Mouse (Mus musculus): ENCODE data around the gene Cnot2.

Cnot2 gene

DNA sequence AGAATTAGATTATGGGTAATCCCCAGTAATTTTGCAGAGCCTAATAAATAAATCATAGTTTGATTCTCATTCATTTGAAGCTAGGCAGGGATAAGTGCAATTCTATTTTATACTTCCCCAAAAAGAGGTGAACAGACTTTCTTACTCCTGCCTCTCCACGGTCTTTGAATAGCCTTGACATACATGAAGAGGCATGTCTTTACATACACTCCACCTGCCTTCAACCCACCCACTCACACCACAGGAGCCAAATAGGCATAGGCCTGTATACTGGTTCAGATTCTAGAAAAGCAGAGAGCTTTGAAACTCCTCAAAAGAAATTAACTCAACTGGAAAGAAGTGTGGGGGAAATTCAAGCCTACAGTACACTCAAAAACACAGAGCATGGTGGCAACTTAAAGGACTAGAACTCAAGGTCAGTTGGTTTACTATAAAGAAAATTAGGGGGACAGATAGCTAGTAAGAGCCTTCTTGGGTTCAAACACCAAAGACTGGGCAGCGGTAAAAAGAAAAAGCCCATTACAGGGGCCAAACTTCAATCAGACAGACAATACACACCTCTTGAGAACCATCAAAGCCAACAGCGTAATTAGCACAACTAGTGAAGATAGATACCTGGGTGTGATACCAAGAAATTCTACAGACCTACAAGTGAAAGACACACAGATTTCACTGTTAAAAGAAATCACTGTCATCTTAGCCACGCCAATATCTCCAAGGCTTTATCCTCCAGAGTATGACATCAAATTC lies 18.4 kb downstream of the Cnot2 start:
- peak; percentile 26 for DNase-seq (ENCODE audit: low read depth)

DNA sequence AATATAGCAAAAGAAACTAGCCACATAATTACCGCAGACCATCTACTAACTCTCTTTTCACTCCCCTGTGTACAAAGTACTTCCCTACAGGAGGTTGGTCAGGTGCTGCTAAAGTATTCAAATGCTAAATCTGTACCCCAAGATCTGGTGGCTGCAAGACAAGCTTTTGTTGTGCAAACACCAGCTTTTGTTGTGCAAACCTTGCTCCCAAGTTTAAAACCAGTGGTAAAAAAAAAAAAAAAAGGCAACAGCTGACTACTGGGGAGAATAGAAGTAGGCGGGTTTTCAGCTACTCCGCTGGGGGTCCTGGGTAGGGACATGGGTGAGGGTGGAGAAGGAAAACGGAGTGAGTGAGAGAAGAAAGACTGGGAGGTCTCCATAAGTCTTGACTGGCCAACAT lies 19.1 kb downstream of the Cnot2 start:
- no peak for DNase-seq (ENCODE audit: low read depth)

DNA sequence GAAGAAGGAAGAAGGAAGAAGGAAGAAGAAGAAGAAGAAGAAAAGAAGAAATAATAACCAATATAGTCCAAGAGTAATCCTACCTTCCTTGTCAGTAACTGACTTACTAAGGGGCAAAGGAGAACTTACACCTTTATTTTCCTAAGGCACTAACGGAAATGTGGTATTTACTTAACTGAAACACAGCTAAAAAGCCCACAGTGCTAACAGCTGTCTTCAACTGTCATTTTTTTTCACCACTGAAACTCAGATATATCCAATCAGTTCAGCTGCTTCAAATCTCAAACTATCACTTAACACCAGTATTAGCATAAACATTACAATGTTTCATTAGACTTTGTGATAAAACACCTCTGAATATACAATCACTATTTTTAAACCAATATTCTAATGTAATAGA lies 22.1 kb downstream of the Cnot2 start:
- DNase-seq (ENCODE audit: low read depth) = peak; percentile 58

DNA sequence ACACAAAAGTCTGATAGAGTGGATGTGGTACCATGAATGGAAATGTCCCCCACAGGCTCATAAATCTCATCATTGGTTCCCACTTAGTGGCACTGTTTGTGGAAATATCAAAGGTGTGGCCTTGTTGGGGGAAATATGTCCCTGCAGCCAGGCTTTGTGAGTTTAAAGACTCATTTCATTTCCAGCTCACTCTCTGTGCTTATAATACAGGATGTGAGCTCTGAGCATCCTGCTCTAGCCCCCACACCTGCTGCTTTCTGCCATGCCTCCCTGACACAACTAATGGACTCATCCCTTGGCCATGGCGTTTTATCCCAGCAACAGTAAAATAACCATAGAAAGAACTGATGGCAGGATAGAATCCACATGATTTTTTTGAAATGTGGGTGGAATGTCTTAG lies 24.1 kb downstream of the Cnot2 start:
- DNase-seq (ENCODE audit: low read depth) = peak; percentile 39

DNA sequence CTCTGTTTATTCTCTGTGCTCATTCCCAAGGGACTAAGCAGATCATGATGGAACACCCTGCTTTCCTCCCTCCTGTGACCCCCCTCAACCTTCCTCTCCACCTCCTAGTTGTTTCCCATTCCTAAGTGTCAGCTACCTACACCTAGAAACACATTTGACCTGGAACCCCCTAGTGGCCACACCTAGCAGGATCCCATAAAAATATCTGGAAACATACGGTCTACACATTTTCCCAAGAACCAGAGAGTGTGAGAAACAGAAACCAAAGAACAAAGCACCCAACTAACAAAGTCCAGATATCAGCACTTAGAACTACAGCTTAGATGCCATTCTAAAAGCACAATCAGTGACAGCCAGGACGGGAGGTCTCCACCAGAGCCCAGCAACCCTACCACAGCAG lies 26.9 kb downstream of the Cnot2 start:
- peak; percentile 55 for DNase-seq (ENCODE audit: low read depth)

DNA sequence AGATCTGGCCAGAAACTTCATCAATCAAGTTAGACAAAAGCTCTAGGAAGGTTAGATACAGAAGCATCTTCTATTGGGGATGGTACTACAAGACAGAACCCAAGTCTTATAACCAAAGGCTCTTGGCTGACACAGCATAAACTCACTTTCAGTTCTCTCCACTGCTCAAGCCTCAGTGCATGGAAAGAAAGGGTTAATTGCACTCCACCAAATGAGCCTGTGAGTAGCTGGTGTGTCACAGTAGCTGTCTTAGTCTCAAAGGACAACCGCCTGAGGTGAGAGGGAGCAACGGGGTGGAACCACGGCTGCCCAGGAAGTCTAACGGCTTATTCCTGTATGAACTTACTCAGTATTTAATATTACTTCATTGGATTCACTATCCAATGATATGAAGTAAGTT lies 33.4 kb downstream of the Cnot2 start:
- peak; percentile 21 for DNase-seq (ENCODE audit: low read depth)

DNA sequence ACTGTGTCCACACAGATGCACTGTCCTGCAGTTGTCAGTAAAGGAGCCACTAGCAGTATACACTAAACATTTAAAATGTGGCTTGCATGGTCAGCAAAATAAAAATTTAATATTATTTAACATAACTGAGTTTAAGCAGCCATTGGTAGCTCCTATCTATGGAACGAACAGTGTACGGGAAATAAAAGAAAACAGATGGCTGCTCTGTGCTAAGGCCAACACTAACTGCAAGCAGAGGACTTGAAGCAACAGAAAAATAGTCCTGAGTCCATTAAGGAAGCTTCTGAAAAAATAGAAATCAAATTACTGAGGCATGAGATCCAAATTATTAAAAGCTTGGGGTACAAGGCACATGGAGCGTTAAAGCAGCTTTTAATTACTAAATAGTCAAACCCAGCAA lies 35.1 kb downstream of the Cnot2 start:
- DNase-seq (ENCODE audit: low read depth) = no peak

DNA sequence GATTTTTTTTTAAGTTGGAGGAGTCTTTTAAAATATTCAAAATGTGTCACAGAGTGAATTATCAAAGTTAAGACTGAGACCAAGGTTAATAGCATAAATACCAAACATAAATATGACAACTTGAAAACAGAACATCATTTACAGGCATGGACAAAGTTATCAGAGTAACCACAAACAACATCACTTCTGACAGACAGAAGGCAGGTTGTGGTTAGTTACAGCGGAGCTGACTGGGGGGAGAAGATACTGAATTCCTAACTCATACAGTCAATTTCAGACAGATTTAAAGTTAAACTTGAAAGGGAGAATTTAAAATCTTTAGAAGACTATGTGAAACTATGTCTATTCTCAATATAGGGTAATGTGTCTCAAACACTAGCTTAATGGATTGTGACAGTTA lies 38.2 kb downstream of the Cnot2 start:
- DNase-seq (ENCODE audit: low read depth) = no peak

DNA sequence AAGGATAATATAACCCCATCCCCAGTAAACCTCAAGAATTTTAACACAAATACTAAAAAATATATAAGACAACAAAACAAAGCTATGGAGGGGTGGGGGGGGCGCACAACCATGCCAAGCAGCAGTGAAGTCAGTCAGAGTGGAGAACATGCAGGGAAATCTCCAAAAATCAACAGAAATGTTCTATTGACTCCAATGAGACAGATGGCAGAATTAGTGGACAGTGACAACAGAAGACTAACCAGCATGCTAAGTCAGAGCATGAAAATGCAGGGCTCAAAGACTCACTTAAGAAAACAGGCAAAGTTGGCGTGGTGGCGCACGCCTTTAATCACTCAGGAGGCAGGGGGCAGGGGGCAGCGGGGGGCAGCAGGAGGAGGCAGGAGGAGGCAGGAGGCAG lies 40.6 kb downstream of the Cnot2 start:
- no peak for DNase-seq (ENCODE audit: low read depth)

DNA sequence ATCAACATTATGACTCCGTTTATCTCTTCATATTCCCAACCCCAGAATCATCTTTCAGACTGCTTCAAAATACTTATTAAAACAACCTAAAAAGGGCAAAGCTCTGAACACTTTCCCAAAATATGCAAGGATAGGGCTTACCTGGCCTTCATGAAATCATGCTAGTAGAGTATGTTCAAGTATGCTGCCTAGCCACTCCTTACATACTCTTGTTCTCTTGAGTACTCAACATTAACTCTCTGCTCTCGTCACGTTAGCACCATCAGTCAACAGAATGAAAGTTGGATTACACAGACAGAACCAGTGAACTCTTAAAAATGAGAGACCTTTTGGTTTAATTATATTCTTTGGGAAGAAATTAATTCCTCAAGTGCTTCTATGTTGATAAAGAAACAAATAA lies 43.8 kb downstream of the Cnot2 start:
- no peak for DNase-seq (ENCODE audit: low read depth)

DNA sequence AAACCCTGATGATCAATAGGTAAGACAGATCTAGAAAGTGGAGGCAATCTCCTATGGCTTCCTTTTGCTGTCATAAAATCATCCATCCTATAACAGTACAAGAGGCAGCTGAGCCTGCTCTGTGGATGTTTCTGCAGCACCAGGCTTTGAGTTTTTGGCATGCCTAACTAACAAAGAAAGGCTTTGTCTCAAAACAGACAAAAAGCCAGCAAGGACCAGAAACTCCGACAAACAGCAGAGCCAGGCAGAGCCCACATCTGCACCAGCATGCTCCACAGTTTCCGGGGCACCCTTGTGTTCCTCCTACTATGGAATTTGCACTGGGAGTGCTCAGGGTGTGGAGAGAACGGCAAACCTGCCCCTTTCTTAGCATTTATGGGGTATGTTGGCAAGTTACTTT lies 47.0 kb downstream of the Cnot2 start:
- no peak for DNase-seq (ENCODE audit: low read depth)

DNA sequence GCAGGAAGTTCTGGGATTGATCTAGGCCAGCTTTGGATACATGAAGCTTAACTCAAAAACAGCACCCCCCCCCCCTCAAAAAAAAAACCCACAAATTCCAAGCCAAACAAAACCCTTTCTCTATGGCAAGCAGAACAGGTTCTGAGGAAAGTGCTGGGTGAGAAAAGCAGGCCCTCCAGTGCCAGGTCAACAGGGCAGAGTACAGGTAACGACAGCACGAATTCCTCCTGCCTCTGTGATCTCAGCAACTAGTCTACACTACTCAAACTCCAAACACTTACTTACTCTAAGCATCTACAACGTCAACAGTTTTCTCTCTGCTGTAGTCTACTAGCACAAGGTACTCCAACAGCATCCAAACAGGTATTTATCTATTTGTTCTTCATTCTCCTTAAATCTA lies 48.8 kb downstream of the Cnot2 start:
- no peak for DNase-seq (ENCODE audit: low read depth)

DNA sequence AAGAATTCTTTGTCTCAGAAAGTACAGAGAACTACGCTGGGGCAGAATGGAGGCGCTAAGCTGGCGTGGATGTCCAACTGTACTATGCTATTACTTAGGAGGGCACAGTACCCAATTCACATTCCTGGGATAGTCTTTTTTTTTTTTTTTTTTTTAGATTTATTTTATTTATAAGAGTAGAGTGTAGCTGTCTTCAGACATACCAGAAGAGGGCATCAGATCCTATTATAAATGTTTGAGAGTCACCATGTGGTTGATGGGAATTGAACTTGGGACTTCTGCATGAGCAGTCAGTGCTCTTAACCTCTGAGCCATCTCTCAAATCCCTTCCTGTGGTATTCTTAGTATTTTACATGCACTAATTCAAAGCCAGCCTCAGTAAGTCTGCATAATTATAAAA lies 50.2 kb downstream of the Cnot2 start:
- peak; percentile 33 for DNase-seq (ENCODE audit: low read depth)

DNA sequence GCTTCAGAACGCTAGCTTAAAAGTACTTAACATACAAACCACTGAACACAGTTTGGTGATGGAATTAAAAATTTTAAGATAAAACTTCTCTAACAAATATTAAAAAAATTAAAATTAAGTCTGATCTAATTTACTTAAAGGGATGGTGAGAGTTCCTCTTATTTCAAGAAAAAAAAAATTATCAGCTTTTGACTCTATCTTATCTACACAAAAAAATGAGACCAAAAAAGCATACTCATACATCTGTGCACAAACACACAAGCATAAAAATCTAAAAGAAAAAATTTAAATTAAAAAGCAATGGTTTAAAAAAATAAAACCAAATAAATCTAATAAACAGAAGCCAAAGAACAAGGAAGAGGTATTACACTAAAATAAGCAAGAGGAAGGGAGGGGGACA lies 61.7 kb downstream of the Cnot2 start:
- DNase-seq (ENCODE audit: low read depth) = no peak

DNA sequence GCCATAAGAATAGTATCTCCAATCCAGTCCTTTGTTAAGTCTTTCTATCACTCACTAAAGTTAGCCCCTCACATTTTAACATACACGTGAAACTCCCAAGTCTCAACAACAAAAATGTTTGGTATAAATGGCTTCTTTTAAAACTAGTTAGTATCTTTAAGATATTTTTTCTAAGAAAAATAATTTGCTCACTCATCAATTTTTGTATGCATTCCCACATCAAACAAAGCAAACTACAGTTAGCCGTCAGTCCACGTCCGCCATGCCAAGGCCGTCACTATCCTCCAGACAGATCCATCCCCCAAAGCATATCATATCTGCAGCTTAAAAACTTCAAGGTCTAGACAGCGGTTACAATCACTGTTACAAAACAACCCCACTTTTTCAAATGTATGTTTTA lies 65.7 kb downstream of the Cnot2 start:
- DNase-seq (ENCODE audit: low read depth) = no peak

DNA sequence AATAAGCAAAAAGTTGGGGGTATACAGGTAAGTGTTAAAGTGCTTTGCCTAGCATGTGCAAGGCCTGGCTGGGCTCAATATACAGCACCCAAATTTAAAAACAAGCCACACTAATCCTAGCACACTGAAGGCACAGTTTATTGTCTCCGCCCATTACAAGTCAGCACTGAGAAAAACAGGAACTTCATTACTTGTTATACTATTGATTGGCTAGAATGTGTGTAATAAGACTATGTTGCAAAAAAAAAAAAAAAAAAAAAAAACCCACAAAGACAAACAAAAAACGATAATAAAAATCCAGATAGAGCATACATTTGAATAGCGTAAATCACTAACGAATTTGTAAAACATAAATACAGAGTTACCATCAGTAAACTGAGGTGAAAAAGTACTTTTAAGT lies 66.2 kb downstream of the Cnot2 start:
- no peak for DNase-seq (ENCODE audit: low read depth)

DNA sequence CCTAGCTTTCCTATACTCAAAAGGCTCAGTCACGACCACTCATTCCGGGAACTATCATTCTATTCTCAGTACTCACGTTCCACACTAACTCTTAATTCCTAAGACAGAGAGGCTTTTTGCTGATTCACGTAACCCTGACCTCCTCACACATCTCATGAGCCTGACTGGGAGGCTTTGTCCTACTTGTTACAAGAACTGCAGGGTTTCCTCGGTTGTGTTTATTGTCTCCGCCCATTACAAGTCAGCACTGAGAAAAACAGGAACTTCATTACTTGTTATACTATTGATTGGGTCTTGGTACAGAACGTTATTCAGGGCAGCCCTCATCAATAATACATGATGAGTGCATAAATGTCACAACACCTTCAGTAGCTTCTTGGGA lies 68.1 kb downstream of the Cnot2 start:
- peak; percentile 17 for DNase-seq (ENCODE audit: low read depth)

DNA sequence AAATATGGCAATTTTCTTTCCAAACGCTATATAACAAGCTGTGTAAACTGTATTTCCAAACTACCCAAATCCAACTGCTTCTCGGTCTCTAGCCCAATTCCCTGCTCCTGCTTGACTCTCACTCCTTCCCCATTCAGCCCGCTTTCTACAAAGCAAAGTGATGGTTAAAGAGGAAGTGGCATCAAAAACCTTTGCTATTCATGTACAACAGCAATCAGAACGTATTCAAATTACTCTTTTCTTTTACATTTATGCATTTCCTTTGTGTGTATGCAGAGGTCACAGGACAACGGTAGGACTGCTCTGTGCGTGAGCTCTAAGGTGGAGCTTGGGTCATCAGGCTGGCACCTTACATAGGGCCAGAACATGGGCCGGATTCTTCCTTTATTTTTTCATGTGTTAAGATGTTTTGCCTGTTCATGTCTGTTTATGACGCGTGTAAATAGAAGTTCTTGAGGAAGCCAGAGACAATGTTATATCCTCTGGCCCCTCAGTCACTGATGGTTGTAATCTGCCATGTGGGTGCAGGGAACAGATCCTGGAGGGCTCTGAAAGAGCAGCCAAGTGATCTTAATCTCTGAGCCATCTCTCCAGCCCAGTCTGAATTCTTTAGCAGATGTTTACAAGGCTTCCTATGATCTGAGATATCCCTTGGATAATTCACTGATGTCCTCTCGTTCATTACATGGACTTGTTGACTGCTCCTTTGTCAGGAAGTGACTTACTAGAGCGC lies 68.6 kb downstream of the Cnot2 start:
- DNase-seq (ENCODE audit: low read depth) = no peak

DNA sequence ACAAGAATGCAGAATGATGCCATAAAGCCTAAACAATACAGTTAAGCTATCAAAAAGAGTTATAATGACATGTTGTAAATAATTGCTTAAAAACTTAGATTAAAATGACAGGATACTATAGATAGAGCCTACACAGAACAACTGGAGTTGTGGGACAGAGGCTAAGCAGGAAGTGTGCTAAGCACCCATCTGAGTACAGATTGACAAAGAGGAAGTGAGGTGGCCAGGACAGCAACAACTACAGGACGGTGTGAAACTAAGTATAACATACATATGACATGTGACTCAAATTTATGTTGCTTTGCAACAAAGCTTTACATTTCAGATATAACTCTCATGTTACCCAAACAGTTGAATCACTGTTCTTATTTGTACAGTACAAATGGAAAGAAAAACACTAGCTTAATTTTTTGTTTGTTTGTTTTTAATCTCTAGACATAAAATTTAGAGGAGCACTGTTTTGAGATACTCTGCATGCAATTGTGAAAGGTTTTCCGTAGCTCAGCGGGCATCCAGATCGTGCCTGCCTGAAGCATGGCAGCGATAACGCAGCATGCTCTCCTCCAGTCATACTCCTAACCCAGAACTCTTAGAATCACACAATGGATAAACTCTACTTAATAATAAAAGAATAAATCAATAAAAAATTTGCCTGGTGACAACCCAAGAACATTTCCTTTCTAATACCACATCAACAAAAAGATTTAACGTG lies 75.9 kb downstream of the Cnot2 start:
- DNase-seq (ENCODE audit: low read depth) = no peak

DNA sequence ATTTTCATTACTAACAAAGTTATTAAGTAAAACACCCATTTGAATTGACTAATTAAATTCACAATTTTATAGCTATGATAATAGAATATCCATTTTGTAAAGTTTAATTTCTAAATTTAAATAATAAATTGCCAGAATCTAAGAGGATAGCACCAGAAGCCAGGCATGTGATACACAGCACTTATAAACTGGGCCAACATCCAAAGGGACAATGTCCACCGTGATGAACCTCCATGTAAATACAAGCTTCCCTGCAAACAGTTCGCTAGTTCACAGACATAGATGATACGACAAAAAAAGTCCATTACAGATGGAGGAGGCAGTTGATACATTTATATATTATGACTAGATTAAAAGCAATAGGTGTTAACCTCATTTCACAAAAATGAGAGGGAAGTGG lies 88.5 kb downstream of the Cnot2 start:
- no peak for DNase-seq (ENCODE audit: low read depth)

DNA sequence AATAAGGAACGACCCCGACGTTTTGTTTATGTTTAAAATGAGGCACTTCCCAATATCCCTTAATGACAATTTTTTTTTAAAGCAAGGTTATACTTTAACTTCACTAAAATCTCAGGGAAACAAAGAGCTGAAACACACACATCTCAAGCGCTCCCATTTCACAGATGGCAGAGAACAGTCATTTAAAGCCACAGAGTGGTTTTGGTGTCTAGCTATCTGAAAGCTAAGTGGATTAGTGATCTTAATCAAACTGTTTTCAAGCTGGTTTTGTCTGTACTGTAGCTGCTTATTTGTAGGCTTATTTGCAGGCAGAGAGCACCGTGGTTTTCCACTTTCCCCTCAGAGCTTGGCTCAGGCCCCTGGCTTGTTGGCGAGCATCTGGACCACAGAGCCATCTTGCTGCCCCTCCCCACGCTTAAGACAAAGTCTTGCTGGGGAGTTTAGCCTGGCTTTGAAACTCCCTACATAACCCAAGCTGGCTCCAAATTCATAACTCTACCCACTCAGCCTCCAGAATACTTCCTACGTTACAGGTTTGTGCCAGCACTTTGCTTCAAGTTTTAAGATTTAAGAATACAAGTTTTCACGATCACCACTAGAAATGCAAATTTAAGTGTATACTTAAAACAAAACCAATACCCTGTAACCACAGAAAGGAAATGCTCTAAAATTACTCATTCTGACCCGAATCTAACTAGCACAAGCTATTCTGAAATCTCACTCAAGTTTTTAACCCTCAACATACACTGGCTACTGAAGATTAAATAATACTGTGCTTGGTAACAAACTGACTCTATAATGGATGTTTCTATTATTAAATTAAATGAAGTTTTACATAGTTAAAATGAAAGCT lies 94.2 kb downstream of the Cnot2 start:
- DNase-seq (ENCODE audit: low read depth) = peak; percentile 61

DNA sequence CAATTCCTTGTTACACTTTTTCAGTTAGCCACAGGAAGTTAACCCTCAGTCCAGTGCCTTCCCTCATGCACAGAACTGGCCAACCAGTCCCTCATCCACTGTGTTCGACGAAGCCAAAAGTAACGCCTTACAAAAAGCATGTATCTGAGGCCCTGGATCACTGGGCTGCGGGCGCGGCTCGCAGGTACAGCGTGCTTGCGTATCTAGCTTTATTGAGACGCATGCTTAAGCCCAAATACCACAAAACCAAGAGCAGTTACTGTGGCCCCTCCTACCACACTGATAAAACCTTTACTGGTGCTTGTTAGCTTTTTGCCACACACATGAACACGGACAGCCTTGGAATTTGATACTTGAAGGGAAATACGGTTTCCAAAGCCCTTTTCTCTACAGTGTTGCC lies 99.4 kb downstream of the Cnot2 start:
- DNase-seq (ENCODE audit: low read depth) = no peak
